Mouse (Mus musculus) T-cell, adult 2 months (primary cell): Measurements from ENCODE around the gene Fam107a.

Experiments
- DNase-seq: peaks from one replicate; pipeline ENCODE4 v3.0.0; 2022; ENCODE audit warnings: low spot score

Gene Fam107a

GRCm38 (mm10) chr14:8256881-8257280, 60.9 kb downstream of the Fam107a start:
- DNase-seq = no peak

- no peak for DNase-seq
Observed at GRCm38 (mm10) chr14:8256072-8256471, 61.8 kb downstream of the Fam107a start.

GRCm38 (mm10) chr14:8255076-8255729, 62.6 kb downstream of the Fam107a start:
- DNase-seq = peak; percentile 27

- no peak for DNase-seq
Observed at GRCm38 (mm10) chr14:8251330-8251885, 66.4 kb downstream of the Fam107a start.

GRCm38 (mm10) chr14:8250141-8250871, 67.5 kb downstream of the Fam107a start:
- no peak for DNase-seq

GRCm38 (mm10) chr14:8249206-8249605, 68.6 kb downstream of the Fam107a start:
- DNase-seq = no peak

- no peak for DNase-seq
Observed at GRCm38 (mm10) chr14:8246878-8247277, 70.9 kb downstream of the Fam107a start.
